Mouse (Mus musculus) liver, adult (tissue): ENCODE measurements around the gene Tfrc.

Experiments used
- GATA4 ChIP-seq: IDR thresholded peaks from 2 replicates; pipeline ENCODE4 v1.6.1; 2014; ENCODE audit warnings: mild to moderate bottlenecking, low read length; ENCODE audit not compliant: insufficient replicate concordance

Gene Tfrc

DNA sequence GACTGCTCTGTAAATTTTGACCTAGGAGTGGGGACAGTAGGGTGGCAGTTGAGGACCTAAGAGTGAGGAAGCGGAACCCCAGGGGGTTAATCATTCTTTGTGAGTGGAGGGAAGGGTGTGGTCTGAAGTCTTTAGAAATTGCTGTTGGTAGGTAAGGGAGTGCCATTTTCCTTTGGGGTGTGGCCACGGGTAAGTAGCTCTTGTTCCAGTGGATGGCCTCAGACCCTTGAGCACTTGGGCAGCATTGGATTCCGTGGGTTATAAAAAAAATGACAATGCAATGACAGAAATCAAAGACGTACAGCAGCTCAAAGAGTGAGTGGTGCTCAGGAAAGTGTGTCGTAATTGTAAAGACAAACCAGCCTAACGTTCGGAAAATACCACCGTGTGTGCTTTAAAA, 47.6 kb downstream of the Tfrc start:
- TF ChIP-seq GATA4 = no peak

GRCm38 (mm10) chr16:32656794-32657193, 48.1 kb downstream of the Tfrc start:
- TF ChIP-seq GATA4 = no peak

GRCm38 (mm10) chr16:32657498-32658250, 49.0 kb downstream of the Tfrc start:
- no peak for TF ChIP-seq GATA4

- TF ChIP-seq GATA4 = no peak
Measured at GRCm38 (mm10) chr16:32658743-32659171, 50.0 kb downstream of the Tfrc start.

- TF ChIP-seq GATA4 = no peak
Measured at GRCm38 (mm10) chr16:32659385-32659784, 50.7 kb downstream of the Tfrc start.

- TF ChIP-seq GATA4 = no peak
Measured at GRCm38 (mm10) chr16:32660095-32660494, 51.4 kb downstream of the Tfrc start.

- no peak for TF ChIP-seq GATA4
Measured at GRCm38 (mm10) chr16:32660557-32661321, 52.0 kb downstream of the Tfrc start.

GRCm38 (mm10) chr16:32661493-32661921, 52.8 kb downstream of the Tfrc start:
- no peak for TF ChIP-seq GATA4

GRCm38 (mm10) chr16:32662372-32662771, 53.7 kb downstream of the Tfrc start:
- no peak for TF ChIP-seq GATA4

DNA sequence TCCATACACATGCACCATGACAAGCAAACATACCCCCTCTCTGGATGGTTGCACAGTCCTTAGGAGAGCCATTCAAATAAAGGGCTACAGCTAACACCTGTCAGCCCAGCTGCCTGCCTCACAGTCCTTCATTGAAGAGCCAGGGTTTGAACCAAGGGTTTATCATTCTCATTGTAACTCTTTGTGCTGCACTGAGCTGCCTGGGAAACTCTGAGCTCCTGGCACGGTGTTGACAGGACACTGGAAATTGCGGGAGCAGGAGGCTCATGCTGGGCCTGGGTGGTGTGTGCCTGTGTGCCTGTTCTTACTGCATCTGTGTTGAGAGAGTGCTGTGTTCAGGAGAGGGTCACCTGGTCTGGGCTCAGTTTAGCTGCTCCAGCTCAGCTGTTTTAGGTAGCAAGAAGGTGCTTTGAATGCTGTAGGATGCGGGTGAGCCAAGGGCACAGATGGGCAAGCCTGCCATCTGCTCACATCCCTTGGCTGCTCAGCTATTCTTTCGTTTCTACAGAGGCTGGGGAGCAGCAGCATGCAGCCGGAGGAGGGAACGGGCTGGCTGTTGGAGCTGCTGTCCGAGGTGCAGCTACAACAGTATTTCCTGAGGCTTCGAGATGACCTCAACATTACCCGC, 54.6 kb downstream of the Tfrc start:
- TF ChIP-seq GATA4 = no peak

DNA sequence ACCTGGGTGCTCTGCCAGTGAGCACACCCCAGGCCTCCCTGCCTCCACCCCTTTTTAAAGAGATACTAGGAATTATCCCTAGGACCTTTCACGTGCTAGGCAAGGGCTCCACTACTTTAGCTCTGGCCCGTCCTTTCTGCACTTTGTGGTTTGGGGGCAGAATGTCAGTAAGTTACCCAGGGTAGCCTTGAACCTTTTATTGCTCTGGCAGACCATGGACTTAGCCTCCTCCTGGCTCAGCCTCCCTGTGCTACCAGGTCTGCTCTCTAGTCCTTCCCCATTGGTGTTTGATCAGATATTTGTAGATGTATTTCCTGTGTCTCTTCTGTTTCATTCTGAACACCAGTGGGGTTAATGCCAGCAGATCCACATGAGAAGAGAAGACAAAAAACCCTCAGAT, 55.5 kb downstream of the Tfrc start:
- TF ChIP-seq GATA4 = no peak

GRCm38 (mm10) chr16:32665851-32666665, 57.3 kb downstream of the Tfrc start:
- peak; percentile 39; the same call in 1 of the 2 replicates for TF ChIP-seq GATA4

DNA sequence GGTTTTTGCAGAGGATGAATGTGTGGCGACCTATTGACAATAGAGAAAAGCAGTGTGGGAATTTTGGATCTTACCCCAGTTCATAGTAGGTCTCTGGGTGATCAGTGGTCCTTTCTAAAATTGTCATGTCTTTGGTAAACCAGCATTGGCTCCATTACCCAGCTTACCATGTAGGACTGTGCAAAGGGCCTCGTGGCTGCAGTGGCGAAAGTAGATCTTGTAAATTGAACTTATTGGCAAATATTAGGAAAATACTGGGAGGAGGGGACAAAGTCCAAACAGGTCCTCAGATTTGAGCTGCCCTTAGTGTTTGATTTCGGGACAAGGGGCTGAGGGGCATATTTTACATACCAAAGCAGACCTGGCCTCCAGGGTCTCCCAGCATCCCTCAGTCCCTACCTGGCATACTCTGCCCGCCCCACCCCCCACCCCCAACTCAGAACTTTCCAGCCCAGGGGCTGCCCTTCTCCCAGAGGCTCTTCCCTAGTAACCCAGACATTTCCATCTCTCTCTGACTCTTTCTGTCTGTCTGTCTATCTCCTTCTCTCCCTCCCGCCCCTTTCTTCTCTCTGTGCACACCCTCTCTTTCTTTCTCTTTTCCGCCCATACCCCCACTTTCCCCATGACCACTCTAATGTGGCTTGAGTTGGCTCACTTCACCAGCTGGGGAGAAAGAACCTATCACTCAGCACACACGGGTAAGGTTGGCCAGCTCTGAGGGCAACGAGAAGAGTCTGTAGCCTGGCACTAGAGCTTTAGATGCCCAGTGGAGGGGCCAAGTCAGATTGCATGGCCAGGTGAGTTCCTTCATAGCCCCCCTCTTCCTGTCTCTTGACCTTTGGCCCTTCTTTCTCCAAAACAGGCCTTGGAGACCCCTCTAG, 58.2 kb downstream of the Tfrc start:
- TF ChIP-seq GATA4 = no peak

GRCm38 (mm10) chr16:32667552-32667872, 58.8 kb downstream of the Tfrc start:
- TF ChIP-seq GATA4 = no peak

GRCm38 (mm10) chr16:32668030-32668429, 59.3 kb downstream of the Tfrc start:
- TF ChIP-seq GATA4 = no peak

- no peak for TF ChIP-seq GATA4
Measured at GRCm38 (mm10) chr16:32668472-32668871, 59.8 kb downstream of the Tfrc start.
